Mouse (Mus musculus): Measurements from ENCODE around the gene Olfr1012.

GRCm38 (mm10) chr2:85792331-85792730 lies 29.8 kb upstream of the Olfr1012 start:
- TF ChIP-seq POLR2A (IDR thresholded peaks at IDR 0.05; ENCODE audit: low read depth, low read length) (no peak), CTCF (IDR thresholded peaks at IDR 0.05; ENCODE audit: borderline replicate concordance, insufficient read depth, low read length) (no peak)
